Mouse (Mus musculus) intestine, embryonic 15.5 days (tissue): Measurements from ENCODE around the gene Pkmyt1. TPM values are rescaled to one million over a fixed set of nuclear protein-coding genes. Genes with fewer than 3 reads are reported as not detected.

Source experiments
- ATAC-seq: fragments of 200-750 bp; cut with Nextera tagmentation; 2 replicates; pipeline ENCODE4 v1.8.0; 2017; ENCODE audit warnings: moderate TSS enrichment, moderate library complexity
- H3K27ac ChIP-seq: fragments of 300-500 bp; sonication (generic); 2 replicates; pipeline ENCODE4 v1.5.1; 2015; ENCODE audit warnings: mild to moderate bottlenecking, inconsistent platforms
- H3K27me3 ChIP-seq: fragments of 300-500 bp; sonication (generic); replicated peaks from 2 replicates; pipeline ENCODE4 v1.6.1; 2015; ENCODE audit warnings: inconsistent platforms
- H3K36me3 ChIP-seq: fragments of 300-500 bp; sonication (generic); 2 replicates; pipeline ENCODE4 v1.6.1; 2015; ENCODE audit warnings: inconsistent platforms
- H3K4me1 ChIP-seq: fragments of 300-500 bp; sonication (generic); replicated peaks from 2 replicates; pipeline ENCODE4 v1.6.1; 2015; ENCODE audit warnings: inconsistent platforms
- H3K4me2 ChIP-seq: fragments of 300-500 bp; sonication (generic); replicated peaks from 2 replicates; pipeline ENCODE4 v1.6.1; 2015; ENCODE audit warnings: mild to moderate bottlenecking, inconsistent platforms
- H3K4me3 ChIP-seq: fragments of 300-500 bp; sonication (generic); replicated peaks from 2 replicates; pipeline ENCODE4 v1.5.1; 2015; ENCODE audit warnings: inconsistent platforms
- H3K9ac ChIP-seq: fragments of 300-500 bp; sonication (generic); 2 replicates; pipeline ENCODE4 v1.6.1; 2015; ENCODE audit warnings: inconsistent platforms
- H3K9me3 ChIP-seq: fragments of 300-500 bp; sonication (generic); 2 replicates; pipeline ENCODE4 v1.6.1; 2016; ENCODE audit warnings: inconsistent platforms
- WGBS: fragments of 180-500 bp; shearing (Covaris S2); methylation state at CpG from one replicate; pipeline ENCODE4 v1.1.7; 2015; 5-methylcytosine and 5-hydroxymethylcytosine counted together
- polyA plus RNA-seq: library from polyadenylated mRNA; unstranded; fragments of >200 nt; fragmentation: Nextera tagmentation; extraction: Ambion mirVana; gene quantifications from 2 replicates; pipeline ENCODE4 v1.2.1, GENCODE M21; 2015

Gene Pkmyt1
- polyA plus RNA-seq, 1 experiment from 2014 or later: 42.3 TPM

GRCm38 (mm10) chr17:23695801-23696200, 30.3 kb upstream of the Pkmyt1 start:
- peaks cover 14% of the 10 kb centered on the region; the same call in 1 of the 2 replicates for H3K4me1 ChIP-seq
- no peak for ATAC-seq
- H3K27me3 ChIP-seq: peaks cover 6% of the 10 kb centered on the region; the same call in 1 of the 2 replicates
- no peak overlapping the region for H3K4me2 ChIP-seq
- no peaks in the 10 kb centered on the region for H3K9me3 ChIP-seq
- no peak overlapping the region for H3K27ac ChIP-seq
- 29% methylated on average over 3 of the region's 3 CpGs for WGBS
- H3K9ac ChIP-seq: no peak overlapping the region
- H3K4me3 ChIP-seq: no peak overlapping the region
- H3K36me3 ChIP-seq: no peaks in the 10 kb centered on the region

- H3K27me3 ChIP-seq: peaks cover 6% of the 10 kb centered on the region; the same call in 1 of the 2 replicates
- peaks cover 12% of the 10 kb centered on the region; the same call in 1 of the 2 replicates for H3K4me1 ChIP-seq
- no peaks in the 10 kb centered on the region for H3K36me3 ChIP-seq
- H3K27ac ChIP-seq: no peak overlapping the region
- peak overlapping the region; percentile 77 for H3K4me3 ChIP-seq
- no peaks in the 10 kb centered on the region for H3K9me3 ChIP-seq
- H3K9ac ChIP-seq: peak overlapping the region; percentile 55
- ATAC-seq: peak; percentile 65
- peak overlapping the region; percentile 100 for H3K4me2 ChIP-seq
- under 1% methylated on average over 94 of the region's 101 CpGs for WGBS
Observed at GRCm38 (mm10) chr17:23699131-23700077, 26.7 kb upstream of the Pkmyt1 start.

- Histone ChIP-seq H3K27me3 (peaks cover 6% of the 10 kb centered on the region; the same call in 1 of the 2 replicates), H3K36me3 (no peaks in the 10 kb centered on the region), H3K27ac (no peak overlapping the region), H3K4me2 (peak overlapping the region; percentile 100), H3K4me1 (0 out of 2 replicates have a peak, but pooled peaks cover 7% of the 10 kb centered on the region), H3K4me3 (peak overlapping the region; percentile 77), H3K9me3 (no peaks in the 10 kb centered on the region), H3K9ac (peak overlapping the region; percentile 55)
- ATAC-seq: peak; percentile 97
- 0% methylated on average over 24 of the region's 28 CpGs for WGBS
Observed at GRCm38 (mm10) chr17:23700079-23700478, 26.1 kb upstream of the Pkmyt1 start.

GRCm38 (mm10) chr17:23703301-23703700, 22.8 kb upstream of the Pkmyt1 start:
- ATAC-seq: no peak
- Histone ChIP-seq H3K4me3 (no peak overlapping the region), H3K4me2 (no peak overlapping the region), H3K4me1 (0 out of 2 replicates have a peak, but pooled peaks cover 8% of the 10 kb centered on the region), H3K9ac (no peak overlapping the region), H3K36me3 (no peaks in the 10 kb centered on the region), H3K27ac (no peak overlapping the region), H3K27me3 (peaks cover 6% of the 10 kb centered on the region; the same call in 1 of the 2 replicates), H3K9me3 (no peaks in the 10 kb centered on the region)
- 87% methylated on average over 9 of the region's 9 CpGs for WGBS

- no peak for ATAC-seq
- no peak overlapping the region for H3K4me3 ChIP-seq
- H3K4me1 ChIP-seq: 0 out of 2 replicates have a peak, but pooled peaks cover 2% of the 10 kb centered on the region
- H3K36me3 ChIP-seq: no peaks in the 10 kb centered on the region
- no peaks in the 10 kb centered on the region for H3K9me3 ChIP-seq
- WGBS: 60% methylated on average over 7 of the region's 7 CpGs
- H3K4me2 ChIP-seq: no peak overlapping the region
- H3K9ac ChIP-seq: no peak overlapping the region
- H3K27me3 ChIP-seq: peaks cover 3% of the 10 kb centered on the region; the same call in 1 of the 2 replicates
- no peak overlapping the region for H3K27ac ChIP-seq
Observed at GRCm38 (mm10) chr17:23704741-23705140, 21.4 kb upstream of the Pkmyt1 start.

- Histone ChIP-seq H3K27ac (no peak overlapping the region), H3K4me2 (no peak overlapping the region), H3K4me3 (no peak overlapping the region), H3K9ac (no peak overlapping the region), H3K27me3 (no peaks in the 10 kb centered on the region), H3K4me1 (0 out of 2 replicates have a peak, but pooled peaks cover 2% of the 10 kb centered on the region), H3K9me3 (no peaks in the 10 kb centered on the region), H3K36me3 (no peaks in the 10 kb centered on the region)
- WGBS: 75% methylated on average over 7 of the region's 7 CpGs
- ATAC-seq: peak; percentile 29
Observed at GRCm38 (mm10) chr17:23705525-23706104, 20.5 kb upstream of the Pkmyt1 start.

- Histone ChIP-seq H3K4me2 (no peak overlapping the region), H3K36me3 (no peaks in the 10 kb centered on the region), H3K27ac (no peak overlapping the region), H3K4me1 (0 out of 2 replicates have a peak, but pooled peaks cover 2% of the 10 kb centered on the region), H3K4me3 (no peak overlapping the region), H3K27me3 (no peaks in the 10 kb centered on the region), H3K9me3 (no peaks in the 10 kb centered on the region), H3K9ac (no peak overlapping the region)
- WGBS: 0% methylated on average over 3 of the region's 3 CpGs
- peak; percentile 82 for ATAC-seq
Observed at GRCm38 (mm10) chr17:23706212-23706611, 19.9 kb upstream of the Pkmyt1 start.

GRCm38 (mm10) chr17:23717003-23717402, 9.1 kb upstream of the Pkmyt1 start:
- 58% methylated on average over 2 of the region's 2 CpGs for WGBS
- Histone ChIP-seq H3K4me3 (no peak overlapping the region), H3K9me3 (no peaks in the 10 kb centered on the region), H3K27me3 (no peaks in the 10 kb centered on the region), H3K4me1 (peaks cover 5% of the 10 kb centered on the region), H3K4me2 (no peak overlapping the region), H3K36me3 (no peaks in the 10 kb centered on the region), H3K27ac (no peak overlapping the region), H3K9ac (no peak overlapping the region)
- no peak for ATAC-seq

GRCm38 (mm10) chr17:23719455-23719854, 6.7 kb upstream of the Pkmyt1 start:
- Histone ChIP-seq H3K4me1 (peaks cover 5% of the 10 kb centered on the region), H3K27ac (no peak overlapping the region), H3K9me3 (no peaks in the 10 kb centered on the region), H3K27me3 (no peaks in the 10 kb centered on the region), H3K4me2 (no peak overlapping the region), H3K4me3 (no peak overlapping the region), H3K36me3 (no peaks in the 10 kb centered on the region), H3K9ac (no peak overlapping the region)
- no peak for ATAC-seq
- WGBS: 31% methylated on average over 1 of the region's 1 CpGs

- no peak overlapping the region for H3K27ac ChIP-seq
- no peak overlapping the region for H3K9ac ChIP-seq
- H3K27me3 ChIP-seq: no peaks in the 10 kb centered on the region
- no peak for ATAC-seq
- no peak overlapping the region for H3K4me3 ChIP-seq
- WGBS: 83% methylated on average over 2 of the region's 2 CpGs
- no peaks in the 10 kb centered on the region for H3K36me3 ChIP-seq
- no peaks in the 10 kb centered on the region for H3K9me3 ChIP-seq
- H3K4me1 ChIP-seq: peaks cover 12% of the 10 kb centered on the region
- H3K4me2 ChIP-seq: no peak overlapping the region
Observed at GRCm38 (mm10) chr17:23721886-23722285, 4.2 kb upstream of the Pkmyt1 start.

- H3K27ac ChIP-seq: no peak within 1 kb of the TSS
- peaks cover 12% of the 10 kb centered on the region for H3K4me1 ChIP-seq
- no peaks in the 10 kb centered on the region for H3K36me3 ChIP-seq
- H3K4me2 ChIP-seq: no peak within 1 kb of the TSS
- no peak within 1 kb of the TSS for H3K4me3 ChIP-seq
- no peak for ATAC-seq
- no peaks in the 10 kb centered on the region for H3K9me3 ChIP-seq
- WGBS: 66% methylated on average over 7 of the region's 7 CpGs
- H3K9ac ChIP-seq: no peak within 1 kb of the TSS
- H3K27me3 ChIP-seq: no peaks in the 10 kb centered on the region
Observed at GRCm38 (mm10) chr17:23722376-23723125, 3.6 kb upstream of the Pkmyt1 start, which contains the start of gene 1520401A03Rik. Gene 1520401A03Rik, minus strand, starts transcription at chr17:23722783.
